Mouse (Mus musculus) MEL (cell line): ENCODE measurements around the gene Gjc2. TPM values are rescaled to one million over a fixed set of nuclear protein-coding genes. Genes with fewer than 3 reads are reported as not detected.

Experiments
- DNase-seq: peaks from one replicate; pipeline ENCODE4 v3.0.0; 2011; ENCODE audit warnings: low read depth, low spot score
- H3K27ac ChIP-seq: 2 replicates; pipeline ENCODE4 v1.5.1; 2012; ENCODE audit warnings: low read depth, mild to moderate bottlenecking, control low read depth, low read length, moderate library complexity; ENCODE audit not compliant: control insufficient read depth
- H3K27me3 ChIP-seq, 2 experiments: fragments of 150-350 bp in 1 of 2; sonication (generic) in 1 of 2; 2 replicates each; pipeline ENCODE4 v1.6.1; 2012; ENCODE audit warnings: low read length in 2 of 2, mild to moderate bottlenecking in 2 of 2, improper control_type of control experiment in 1 of 2, moderate library complexity in 1 of 2; ENCODE audit not compliant: insufficient read depth in 2 of 2, control insufficient read depth in 1 of 2
- H3K36me3 ChIP-seq, 2 experiments: 2 replicates each; pipeline ENCODE4 v1.6.1; 2012 to 2014; ENCODE audit warnings: low read length in 2 of 2, improper control_type of control experiment in 1 of 2, inconsistent platforms in 1 of 2, mild to moderate bottlenecking in 1 of 2; ENCODE audit not compliant: insufficient read depth in 2 of 2, control insufficient read depth in 1 of 2
- H3K4me1 ChIP-seq, 2 experiments: fragments of 150-350 bp in 1 of 2; sonication (generic) in 1 of 2; 2 replicates each; pipeline ENCODE4 v1.6.1; 2012; ENCODE audit warnings: low read length in 2 of 2, improper control_type of control experiment in 1 of 2, mild to moderate bottlenecking in 1 of 2; ENCODE audit not compliant: insufficient read depth in 2 of 2, control insufficient read depth in 1 of 2
- H3K4me3 ChIP-seq, 2 experiments: fragments of 150-350 bp in 1 of 2; sonication (generic) in 1 of 2; 2 replicates each; pipeline ENCODE4 v1.5.1; 2012; ENCODE audit warnings: low read depth in 2 of 2, low read length in 2 of 2, mild to moderate bottlenecking in 2 of 2, moderate library complexity in 2 of 2, control low read depth in 1 of 2, improper control_type of control experiment in 1 of 2; ENCODE audit not compliant: control insufficient read depth in 1 of 2, insufficient read depth in 1 of 2
- H3K79me2 ChIP-seq: 2 replicates; pipeline ENCODE4 v1.6.1; 2012; ENCODE audit warnings: mild to moderate bottlenecking, low read length, moderate library complexity; ENCODE audit not compliant: control insufficient read depth, poor library complexity, insufficient read depth
- H3K9ac ChIP-seq: 2 replicates; pipeline ENCODE4 v1.6.1; 2012; ENCODE audit warnings: low read depth, mild to moderate bottlenecking, control low read depth, low read length, moderate library complexity; ENCODE audit not compliant: control insufficient read depth, poor library complexity, severe bottlenecking
- H3K9me3 ChIP-seq: fragments of 150-350 bp; sonication (generic); replicated peaks from 2 replicates; pipeline ENCODE4 v1.6.1; 2012; ENCODE audit warnings: mild to moderate bottlenecking, low read length, improper control_type of control experiment, moderate library complexity; ENCODE audit not compliant: insufficient read depth
- BHLHE40 ChIP-seq: IDR thresholded peaks from 2 replicates; pipeline ENCODE4 v1.6.1; 2012; ENCODE audit warnings: low read depth, mild to moderate bottlenecking, inconsistent platforms, low read length, improper control_type of control experiment, borderline replicate concordance
- CHD1 ChIP-seq: IDR thresholded peaks from 2 replicates; pipeline ENCODE4 v1.6.1; 2012; ENCODE audit warnings: low read depth, mild to moderate bottlenecking, inconsistent platforms, low read length, improper control_type of control experiment
- E2F4 ChIP-seq: IDR thresholded peaks from 2 replicates; pipeline ENCODE4 v1.6.1; 2011; ENCODE audit warnings: low read depth, low read length, improper control_type of control experiment, borderline replicate concordance
- ELF1 ChIP-seq: IDR thresholded peaks from 2 replicates; pipeline ENCODE4 v1.6.1; 2014; ENCODE audit warnings: low read depth, mild to moderate bottlenecking, inconsistent platforms, low read length, improper control_type of control experiment, moderate library complexity
- ETS1 ChIP-seq: IDR thresholded peaks from 2 replicates; pipeline ENCODE4 v1.6.1; 2012; ENCODE audit warnings: low read depth, mild to moderate bottlenecking, inconsistent platforms, low read length, improper control_type of control experiment, moderate library complexity
- GABPA ChIP-seq: IDR thresholded peaks from 2 replicates; pipeline ENCODE4 v1.6.1; 2012; ENCODE audit warnings: low read depth, mild to moderate bottlenecking, inconsistent platforms, low read length, improper control_type of control experiment, moderate library complexity
- GATA1 ChIP-seq: IDR thresholded peaks from 2 replicates; pipeline ENCODE4 v1.6.1; 2011; ENCODE audit warnings: low read depth, low read length, improper control_type of control experiment
- HCFC1 ChIP-seq: IDR thresholded peaks from 2 replicates; pipeline ENCODE4 v1.6.1; 2012; ENCODE audit warnings: low read depth, mild to moderate bottlenecking, inconsistent platforms, low read length, improper control_type of control experiment, moderate library complexity
- KAT2A ChIP-seq: conservative IDR thresholded peaks from 2 replicates; pipeline ENCODE4 v1.6.1; 2012; ENCODE audit warnings: low read depth, low read length, improper control_type of control experiment, inconsistent platforms
- MAFK ChIP-seq: IDR thresholded peaks from 2 replicates; pipeline ENCODE4 v1.6.1; 2011; ENCODE audit warnings: low read depth, mild to moderate bottlenecking, low read length, improper control_type of control experiment, borderline replicate concordance
- MEF2A ChIP-seq: IDR thresholded peaks from 2 replicates; pipeline ENCODE4 v1.6.1; 2014; ENCODE audit warnings: low read depth, mild to moderate bottlenecking, inconsistent platforms, low read length, improper control_type of control experiment; ENCODE audit not compliant: poor library complexity, insufficient replicate concordance, severe bottlenecking; ENCODE audit errors: extremely low read depth
- MYB ChIP-seq: IDR thresholded peaks from 2 replicates; pipeline ENCODE4 v1.6.1; 2011; ENCODE audit warnings: mild to moderate bottlenecking, low read depth, low read length, improper control_type of control experiment
- MYC ChIP-seq: IDR thresholded peaks from 2 replicates; pipeline ENCODE4 v1.6.1; 2011; ENCODE audit warnings: low read depth, mild to moderate bottlenecking, low read length, improper control_type of control experiment, moderate library complexity
- POLR2AphosphoS2 ChIP-seq: IDR thresholded peaks from 2 replicates; pipeline ENCODE4 v1.6.1; 2011; ENCODE audit warnings: low read length, improper control_type of control experiment
- SIN3A ChIP-seq: IDR thresholded peaks from 2 replicates; pipeline ENCODE4 v1.6.1; 2012; ENCODE audit warnings: low read length, improper control_type of control experiment, inconsistent platforms
- SMC3 ChIP-seq: IDR thresholded peaks from 2 replicates; pipeline ENCODE4 v1.6.1; 2011; ENCODE audit warnings: low read depth, low read length, improper control_type of control experiment
- TBP ChIP-seq: IDR thresholded peaks from 2 replicates; pipeline ENCODE4 v1.8.0; 2011; ENCODE audit warnings: low read depth, low read length, improper control_type of control experiment
- USF1 ChIP-seq: IDR thresholded peaks from 2 replicates; pipeline ENCODE4 v1.6.1; 2014; ENCODE audit warnings: low read depth, mild to moderate bottlenecking, inconsistent platforms, low read length, improper control_type of control experiment, moderate library complexity
- ZC3H11A ChIP-seq: IDR thresholded peaks from 2 replicates; pipeline ENCODE4 v1.6.1; 2012; ENCODE audit warnings: low read depth, mild to moderate bottlenecking, inconsistent platforms, low read length, improper control_type of control experiment
- ZMIZ1 ChIP-seq: IDR thresholded peaks from 2 replicates; pipeline ENCODE4 v1.6.1; 2012; ENCODE audit warnings: low read depth, mild to moderate bottlenecking, inconsistent platforms, low read length, improper control_type of control experiment, moderate library complexity
- polyA plus RNA-seq, 2 experiments: library from polyadenylated mRNA; stranded (reverse) in 1 of 2; unstranded in 1 of 2; fragments of >175 nt in 1 of 2; fragments of >200 nt in 1 of 2; gene quantifications; 2 replicates each; pipeline versions ENCODE4 v1.2.1 to v1.2.4; 2012; ENCODE audit warnings: low replicate concordance in 2 of 2, low read depth in 1 of 2; ENCODE audit not compliant: insufficient read length in 2 of 2, insufficient read depth in 1 of 2, missing spikeins in 1 of 2
- total RNA-seq: library from RNA; depleted of rRNA; stranded (reverse); fragments of 300-350 nt; gene quantifications from 2 replicates; pipeline ENCODE4 v1.2.3, GENCODE M21; 2012

The Gjc2 gene
- total and polyA plus RNA-seq, 3 experiments: 0.07 to 0.08 TPM; not detected in 1

- no peak for DNase-seq
- H3K27ac ChIP-seq: no peak overlapping the region
- H3K9me3 ChIP-seq: no peaks in the 10 kb centered on the region
- no peak overlapping the region for H3K9ac ChIP-seq
- no peaks in the 10 kb centered on the region for H3K27me3 ChIP-seq
- H3K36me3 ChIP-seq: no peaks in the 10 kb centered on the region
- no peaks in the 10 kb centered on the region for H3K79me2 ChIP-seq
- TF ChIP-seq ZMIZ1 (no peak), ELF1 (no peak), CHD1 (no peak), BHLHE40 (no peak), TBP (no peak), GATA1 (no peak), KAT2A (no peak), USF1 (no peak), ETS1 (no peak)
- TF ChIP-seq, all 39 proteins: peak for 0
- Histone ChIP-seq H3K4me1 (no peaks in the 10 kb centered on the region), H3K4me3 (no peak overlapping the region)
These were observed 48.5 kb downstream of the Gjc2 start for GRCm38 (mm10) chr11:59134373-59134997.

- Histone ChIP-seq H3K36me3 (no peaks in the 10 kb centered on the region), H3K79me2 (no peaks in the 10 kb centered on the region), H3K9me3 (no peaks in the 10 kb centered on the region), H3K9ac (no peak overlapping the region), H3K27me3 (no peaks in the 10 kb centered on the region), H3K4me3 (no peak overlapping the region), H3K27ac (no peak overlapping the region), H3K4me1 (no peaks in the 10 kb centered on the region)
- no peak for DNase-seq
- TF ChIP-seq ZMIZ1: no peak
- no peak for TF ChIP-seq MYB
- no peak for TF ChIP-seq ZC3H11A
- TF ChIP-seq MEF2A: no peak
- no peak for TF ChIP-seq POLR2AphosphoS2
- TF ChIP-seq BHLHE40: no peak
- TF ChIP-seq MAFK: no peak
- TF ChIP-seq GABPA: no peak
- no peak for TF ChIP-seq TBP
- no peak for TF ChIP-seq SIN3A
- no peak for TF ChIP-seq SMC3
- no peak for TF ChIP-seq E2F4
- no peak for TF ChIP-seq MYC
- TF ChIP-seq HCFC1: no peak
These were observed 50.9 kb downstream of the Gjc2 start for GRCm38 (mm10) chr11:59132065-59132464.
